Mouse (Mus musculus) CH12.LX (cell line): Measurements from ENCODE around the gene Vmn2r22. TPM values are rescaled to one million over a fixed set of nuclear protein-coding genes. Genes with fewer than 3 reads are reported as not detected.
"Not testable (repeated sequence)": the region's sequence is repeated elsewhere in the genome, so short reads cannot be mapped to it uniquely, and the experiment has no call there.

Source experiments
- DNase-seq: peaks from one replicate; pipeline ENCODE4 v3.0.0-alpha.2; 2013; ENCODE audit errors: extremely low read depth
- H3K27ac ChIP-seq: 2 replicates; pipeline ENCODE4 v1.5.1; 2012; ENCODE audit warnings: low read depth, mild to moderate bottlenecking, control low read depth, moderate library complexity; ENCODE audit not compliant: insufficient read depth
- H3K27me3 ChIP-seq: replicated peaks from 2 replicates; pipeline ENCODE3; 2012; ENCODE audit warnings: inconsistent platforms
- H3K36me3 ChIP-seq, 2 experiments: replicated peaks in 1 of 2; 2 replicates each; pipeline versions ENCODE3 to v1.6.1; 2012; ENCODE audit warnings: inconsistent platforms in 1 of 2, low read length in 1 of 2, mild to moderate bottlenecking in 1 of 2, mixed read lengths in 1 of 2, moderate library complexity in 1 of 2; ENCODE audit not compliant: control insufficient read depth in 1 of 2, insufficient read depth in 1 of 2
- H3K4me1 ChIP-seq, 2 experiments: 2 replicates each; pipeline ENCODE4 v1.6.1; 2012; ENCODE audit warnings: inconsistent platforms in 1 of 2, moderate library complexity in 1 of 2; ENCODE audit not compliant: insufficient read depth in 2 of 2, control insufficient read depth in 1 of 2
- H3K4me2 ChIP-seq: 2 replicates; pipeline ENCODE4 v1.6.1; 2012; ENCODE audit warnings: low read depth, mild to moderate bottlenecking, control low read depth; ENCODE audit not compliant: poor library complexity, insufficient read depth, severe bottlenecking
- H3K4me3 ChIP-seq, 3 experiments: fragments of 150-350 bp in 1 of 3; sonication (generic) in 1 of 3; replicated peaks in 1 of 3; 2 replicates each; pipeline versions ENCODE3 to v1.5.1; 2011 to 2012; ENCODE audit warnings: low read depth in 2 of 3, low read length in 2 of 3, mild to moderate bottlenecking in 2 of 3, moderate library complexity in 2 of 3, control low read depth in 1 of 3, improper control_type of control experiment in 1 of 3, inconsistent platforms in 1 of 3, mixed read lengths in 1 of 3; ENCODE audit not compliant: poor library complexity in 1 of 3
- H3K79me2 ChIP-seq: replicated peaks from 2 replicates; pipeline ENCODE4 v1.6.1; 2012; ENCODE audit warnings: mild to moderate bottlenecking, moderate library complexity; ENCODE audit not compliant: control insufficient read depth, poor library complexity, insufficient read depth, severe bottlenecking; ENCODE audit errors: extremely low read depth
- H3K9ac ChIP-seq: 2 replicates; pipeline ENCODE4 v1.6.1; 2012; ENCODE audit warnings: low read depth, mild to moderate bottlenecking, control low read depth, moderate library complexity; ENCODE audit not compliant: insufficient read depth
- H3K9me3 ChIP-seq: replicated peaks from 2 replicates; pipeline ENCODE3; 2012; ENCODE audit warnings: low read length, inconsistent platforms, mixed read lengths
- BHLHE40 ChIP-seq: IDR thresholded peaks from 2 replicates; pipeline ENCODE4 v1.6.1; 2011; ENCODE audit warnings: mild to moderate bottlenecking, low read depth, low read length, improper control_type of control experiment
- EP300 ChIP-seq: IDR thresholded peaks from 2 replicates; pipeline ENCODE4 v1.6.1; 2011; ENCODE audit warnings: low read length, improper control_type of control experiment
- GABPA ChIP-seq: IDR thresholded peaks from 2 replicates; pipeline ENCODE4 v1.6.1; 2012; ENCODE audit warnings: low read depth, low read length, improper control_type of control experiment, inconsistent platforms; ENCODE audit not compliant: insufficient replicate concordance
- JUN ChIP-seq: IDR thresholded peaks from 2 replicates; pipeline ENCODE4 v1.6.1; 2011; ENCODE audit warnings: low read depth, mild to moderate bottlenecking, low read length, improper control_type of control experiment, moderate library complexity; ENCODE audit not compliant: insufficient read depth
- JUND ChIP-seq: conservative IDR thresholded peaks from 2 replicates; pipeline ENCODE4 v1.6.1; 2011; ENCODE audit warnings: low read depth, low read length, improper control_type of control experiment
- MAFK ChIP-seq: IDR thresholded peaks from 2 replicates; pipeline ENCODE4 v1.6.1; 2011; ENCODE audit warnings: low read length, improper control_type of control experiment; ENCODE audit not compliant: insufficient replicate concordance
- MAX ChIP-seq: IDR thresholded peaks from 2 replicates; pipeline ENCODE4 v1.6.1; 2011; ENCODE audit warnings: low read length, improper control_type of control experiment
- MAZ ChIP-seq: IDR thresholded peaks from 2 replicates; pipeline ENCODE4 v1.6.1; 2012; ENCODE audit warnings: low read depth, mild to moderate bottlenecking, inconsistent platforms, low read length, improper control_type of control experiment, moderate library complexity
- MXI1 ChIP-seq: IDR thresholded peaks from 2 replicates; pipeline ENCODE4 v1.6.1; 2011; ENCODE audit warnings: mild to moderate bottlenecking, low read depth, low read length, improper control_type of control experiment
- MYC ChIP-seq: IDR thresholded peaks from 2 replicates; pipeline ENCODE4 v1.6.1; 2011; ENCODE audit warnings: low read depth, mild to moderate bottlenecking, improper control_type of control experiment, low read length
- NELFE ChIP-seq: IDR thresholded peaks from 2 replicates; pipeline ENCODE4 v1.6.1; 2011; ENCODE audit warnings: low read depth, low read length, improper control_type of control experiment
- POLR2A ChIP-seq: IDR thresholded peaks from 2 replicates; pipeline ENCODE4 v1.6.1; 2011; ENCODE audit warnings: low read depth, mild to moderate bottlenecking, improper control_type of control experiment, low read length
- RAD21 ChIP-seq: IDR thresholded peaks from 2 replicates; pipeline ENCODE4 v1.6.1; 2011; ENCODE audit warnings: low read depth, mild to moderate bottlenecking, low read length, improper control_type of control experiment, moderate library complexity
- RCOR1 ChIP-seq: conservative IDR thresholded peaks from 2 replicates; pipeline ENCODE4 v1.6.1; 2012; ENCODE audit warnings: low read depth, mild to moderate bottlenecking, inconsistent platforms, low read length, improper control_type of control experiment
- SIN3A ChIP-seq: IDR thresholded peaks from 2 replicates; pipeline ENCODE4 v1.6.1; 2012; ENCODE audit warnings: low read length, improper control_type of control experiment, inconsistent platforms
- TBP ChIP-seq: conservative IDR thresholded peaks from 2 replicates; pipeline ENCODE4 v1.6.1; 2011; ENCODE audit warnings: low read depth, low read length, improper control_type of control experiment
- UBTF ChIP-seq: IDR thresholded peaks from 2 replicates; pipeline ENCODE4 v1.6.1; 2012; ENCODE audit warnings: low read depth, mild to moderate bottlenecking, inconsistent platforms, low read length, improper control_type of control experiment, moderate library complexity
- USF1 ChIP-seq: IDR thresholded peaks from 2 replicates; pipeline ENCODE4 v1.6.1; 2014; ENCODE audit warnings: low read depth, mild to moderate bottlenecking, inconsistent platforms, low read length, improper control_type of control experiment
- ZKSCAN1 ChIP-seq: IDR thresholded peaks from 2 replicates; pipeline ENCODE4 v1.6.1; 2012; ENCODE audit warnings: low read depth, inconsistent platforms, low read length, improper control_type of control experiment, borderline replicate concordance
- ZMIZ1 ChIP-seq: IDR thresholded peaks from 2 replicates; pipeline ENCODE4 v1.6.1; 2012; ENCODE audit warnings: low read depth, mild to moderate bottlenecking, inconsistent platforms, low read length, improper control_type of control experiment
- dilution Hi-C: fragments of 300-500 bp; cut with MboI; formaldehyde crosslinking; loops from 2 replicates; pipeline ENCODE4 v1.14.3; 2020; ENCODE audit warnings: low sequenced_read_pairs; ENCODE audit not compliant: extremely low pct_unique_long_range_greater_than_20kb, extremely low pct_ligation_motif_present
- in situ Hi-C: fragments of 300-500 bp; cut with MboI; formaldehyde crosslinking; loops from 3 replicates; pipeline ENCODE4 v1.14.3; 2019; ENCODE audit warnings: low sequenced_read_pairs, low pct_ligation_motif_present, low pct_unique_long_range_greater_than_20kb, mixed read lengths
- polyA plus RNA-seq: library from polyadenylated mRNA; unstranded; fragments of >175 nt; gene quantifications from 2 replicates; pipeline ENCODE4 v1.2.1, GENCODE M21; 2012; ENCODE audit warnings: low read depth; ENCODE audit not compliant: insufficient read length
- total RNA-seq, 2 experiments: library from RNA; depleted of rRNA; stranded (reverse); fragments of 300-350 nt in 1 of 2; fragments of >200 nt in 1 of 2; gene quantifications; 2 replicates each; pipeline ENCODE4 v1.2.3; 2012 to 2014

Gene Vmn2r22
- total RNA-seq (2012; rRNA removed) (not detected in 2 replicates), total RNA-seq (2014; rRNA removed) (not detected in 2 replicates), polyA plus RNA-seq (not detected in 2 replicates)

GRCm38 (mm10) chr6:123650625-123651024, at the start of gene Vmn2r22:
TSS of gene Vmn2r22 (minus strand) at chr6:123650725.
- in situ Hi-C loops, H3K9me3 ChIP-seq: not testable (repeated sequence)

GRCm38 (mm10) chr6:123697213-123697612, 46.7 kb upstream of the Vmn2r22 start:
- no peak for TF ChIP-seq MAX
- no peak for TF ChIP-seq GABPA
- no peak for TF ChIP-seq EP300
- TF ChIP-seq TBP: no peak
- no peak for TF ChIP-seq MYC
- TF ChIP-seq USF1: no peak
- no peak for TF ChIP-seq ZKSCAN1
- no peak for TF ChIP-seq NELFE
- no peak for TF ChIP-seq UBTF
- TF ChIP-seq JUND: no peak
- no peak for TF ChIP-seq RCOR1
- no peak for TF ChIP-seq MXI1
- no peak for TF ChIP-seq MAFK
- no peak for TF ChIP-seq POLR2A
- TF ChIP-seq MAZ: no peak
- TF ChIP-seq BHLHE40: no peak
- no peak for TF ChIP-seq SIN3A
- TF ChIP-seq ZMIZ1: no peak
- TF ChIP-seq JUN: no peak
- TF ChIP-seq RAD21: no peak
- H3K27ac ChIP-seq: no peak overlapping the region
- H3K9me3 ChIP-seq: no peaks in the 10 kb centered on the region
- no peak for DNase-seq
- dilution Hi-C loops: no loop called here
- H3K36me3 ChIP-seq: no peaks in the 10 kb centered on the region
- H3K4me3 ChIP-seq: no peak overlapping the region
- no peaks in the 10 kb centered on the region for H3K4me1 ChIP-seq
- no peaks in the 10 kb centered on the region for H3K79me2 ChIP-seq
- in situ Hi-C loops: no loop called here
- no peak overlapping the region for H3K4me2 ChIP-seq
- no peak overlapping the region for H3K9ac ChIP-seq
- H3K27me3 ChIP-seq: peaks cover 17% of the 10 kb centered on the region

More at GRCm38 (mm10) chr6:123650625-123651024, at the start of gene Vmn2r22:
- dilution Hi-C loops, H3K27ac ChIP-seq, H3K27me3 ChIP-seq, H3K9ac ChIP-seq, DNase-seq, H3K4me3 ChIP-seq, H3K79me2 ChIP-seq, H3K36me3 ChIP-seq, H3K4me1 ChIP-seq, H3K4me2 ChIP-seq: not testable (repeated sequence)

GRCm38 (mm10) chr6:123696639-123697038, 46.1 kb upstream of the Vmn2r22 start:
- H3K79me2 ChIP-seq, H3K9me3 ChIP-seq, H3K27ac ChIP-seq, dilution Hi-C loops, H3K9ac ChIP-seq, DNase-seq, H3K36me3 ChIP-seq, H3K4me1 ChIP-seq, H3K4me3 ChIP-seq, in situ Hi-C loops, H3K4me2 ChIP-seq: not testable (repeated sequence)
- peaks cover 17% of the 10 kb centered on the region for H3K27me3 ChIP-seq
